Mouse (Mus musculus): Measurements from ENCODE around the gene Pou2f3. TPM values are rescaled to one million over a fixed set of nuclear protein-coding genes. Genes with fewer than 3 reads are reported as not detected.

Gene Pou2f3
- 0.24 and 0.34 TPM in 2 replicates for polyA plus RNA-seq (2015; fragmentation: Nextera tagmentation; extraction: Ambion mirVana)

DNA sequence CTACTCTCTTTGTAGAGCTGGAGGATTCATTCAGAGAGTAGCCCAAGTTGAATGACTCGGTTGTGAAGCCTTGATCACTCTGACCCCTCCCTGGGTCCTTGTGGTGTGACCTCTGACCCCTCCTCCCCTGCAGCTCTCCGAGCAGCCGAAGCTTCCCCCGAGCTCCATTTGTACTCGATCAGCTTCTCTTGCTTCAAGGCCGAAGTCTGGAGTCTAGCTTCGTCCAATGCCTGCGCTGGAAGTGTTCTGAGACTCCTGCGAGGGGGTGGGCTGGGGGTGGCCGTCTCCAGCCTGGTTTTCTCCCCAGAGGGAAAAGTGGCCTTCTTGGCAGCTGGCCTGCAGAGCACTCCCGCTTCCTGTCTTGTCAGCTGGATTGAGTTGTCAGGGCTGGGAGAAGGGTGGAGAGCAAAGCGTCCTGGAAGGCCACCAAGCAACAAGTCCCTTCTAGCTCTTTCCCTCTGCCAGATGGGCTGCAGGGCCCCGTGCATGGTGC is at the start of gene Pou2f3:
Gene Pou2f3 (minus strand): TSS at position 180 of the 493 bp plus-strand sequence.
- no peaks in the 10 kb centered on the region for H3K9me3 ChIP-seq (ENCODE audit: control insufficient read depth, low read length)
- H3K4me3 ChIP-seq (ENCODE audit: low read length) = 0 out of 2 replicates have a peak within 1 kb of the TSS, but pooled peaks have one; percentile 1
- peak; percentile 79 for ATAC-seq
- peaks cover 5% of the 10 kb centered on the region; the same call in 1 of the 2 replicates for H3K27me3 ChIP-seq (replicated peaks; ENCODE audit: control insufficient read depth, insufficient read depth, low read length)
- H3K4me1 ChIP-seq (ENCODE audit: control insufficient read depth, insufficient read depth, low read length) = peaks cover 22% of the 10 kb centered on the region
- 12% methylated on average over 13 of the region's 13 CpGs for WGBS
- no peak within 1 kb of the TSS for H3K9ac ChIP-seq (ENCODE audit: low read depth, low read length)
- peak within 1 kb of the TSS; percentile 33 for H3K4me2 ChIP-seq (ENCODE audit: low read depth, low read length)
- no peaks in the 10 kb centered on the region for H3K36me3 ChIP-seq (ENCODE audit: control insufficient read depth, insufficient read depth, low read length)
- H3K27ac ChIP-seq (ENCODE audit: low read length) = peak within 1 kb of the TSS; percentile 54

DNA sequence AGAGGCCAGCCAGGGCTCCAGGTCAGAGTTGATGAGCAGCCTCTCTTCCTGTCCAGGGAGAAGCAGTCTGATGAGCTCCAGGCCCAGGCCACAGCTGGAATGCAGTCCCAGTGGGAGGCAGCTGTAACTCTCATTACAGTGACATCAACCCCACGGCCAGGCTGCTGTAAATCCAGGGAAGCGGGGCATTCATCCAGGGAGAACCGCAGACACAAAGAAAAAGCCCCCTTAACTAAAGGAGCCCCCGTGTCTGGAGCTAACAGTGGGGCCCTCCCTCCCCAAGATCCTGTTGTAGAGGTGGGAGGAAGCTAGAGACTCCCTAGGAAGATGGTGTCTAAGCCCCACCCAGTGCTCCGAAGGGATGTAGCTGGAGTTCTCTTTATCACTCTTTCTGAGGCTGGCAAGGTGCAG is 43.1 kb upstream of the Pou2f3 start:
- Histone ChIP-seq H3K27me3 (replicated peaks; ENCODE audit: control insufficient read depth, insufficient read depth, low read length) (no peaks in the 10 kb centered on the region), H3K4me3 (ENCODE audit: low read length) (no peak overlapping the region), H3K9ac (ENCODE audit: low read depth, low read length) (peak overlapping the region; percentile 11; the same call in 1 of the 2 replicates), H3K36me3 (ENCODE audit: control insufficient read depth, insufficient read depth, low read length) (no peaks in the 10 kb centered on the region), H3K27ac (ENCODE audit: low read length) (peak overlapping the region; percentile 84), H3K4me2 (ENCODE audit: low read depth, low read length) (no peak overlapping the region), H3K9me3 (ENCODE audit: control insufficient read depth, low read length) (no peaks in the 10 kb centered on the region), H3K4me1 (ENCODE audit: control insufficient read depth, insufficient read depth, low read length) (peaks cover 13% of the 10 kb centered on the region; the same call in 1 of the 2 replicates)
- 27% methylated on average over 5 of the region's 5 CpGs for WGBS
- ATAC-seq = peak; percentile 79

DNA sequence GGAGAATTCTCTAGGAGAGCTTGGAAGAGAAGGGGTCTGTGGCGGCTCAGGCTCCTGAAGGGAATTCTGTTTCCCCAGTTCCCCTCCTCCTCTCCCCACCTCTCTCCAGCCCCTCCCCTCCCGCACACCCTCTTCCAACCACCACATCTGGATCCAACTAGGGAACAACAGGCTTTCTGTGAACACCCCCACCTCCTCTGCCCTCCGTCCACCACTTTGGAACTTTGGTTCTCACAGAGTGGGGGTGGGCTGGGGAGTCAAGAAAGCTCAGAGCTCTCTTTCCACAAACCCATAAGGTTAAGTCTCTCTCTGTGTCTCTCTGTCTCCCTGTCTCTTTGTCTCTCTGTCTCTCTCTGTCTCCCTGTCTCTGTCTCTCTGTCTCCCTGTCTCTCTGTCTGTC is 42.6 kb upstream of the Pou2f3 start:
- peak overlapping the region; percentile 84 for H3K27ac ChIP-seq (ENCODE audit: low read length)
- no peaks in the 10 kb centered on the region for H3K9me3 ChIP-seq (ENCODE audit: control insufficient read depth, low read length)
- 49% methylated on average over 3 of the region's 3 CpGs for WGBS
- no peak overlapping the region for H3K4me3 ChIP-seq (ENCODE audit: low read length)
- H3K4me2 ChIP-seq (ENCODE audit: low read depth, low read length) = no peak overlapping the region
- no peaks in the 10 kb centered on the region for H3K27me3 ChIP-seq (replicated peaks; ENCODE audit: control insufficient read depth, insufficient read depth, low read length)
- H3K36me3 ChIP-seq (ENCODE audit: control insufficient read depth, insufficient read depth, low read length) = no peaks in the 10 kb centered on the region
- peak; percentile 40; the same call in 1 of the 2 replicates for ATAC-seq
- 0 out of 2 replicates have a peak overlapping the region, but pooled peaks have one; percentile 11 for H3K9ac ChIP-seq (ENCODE audit: low read depth, low read length)
- peaks cover 13% of the 10 kb centered on the region; the same call in 1 of the 2 replicates for H3K4me1 ChIP-seq (ENCODE audit: control insufficient read depth, insufficient read depth, low read length)

DNA sequence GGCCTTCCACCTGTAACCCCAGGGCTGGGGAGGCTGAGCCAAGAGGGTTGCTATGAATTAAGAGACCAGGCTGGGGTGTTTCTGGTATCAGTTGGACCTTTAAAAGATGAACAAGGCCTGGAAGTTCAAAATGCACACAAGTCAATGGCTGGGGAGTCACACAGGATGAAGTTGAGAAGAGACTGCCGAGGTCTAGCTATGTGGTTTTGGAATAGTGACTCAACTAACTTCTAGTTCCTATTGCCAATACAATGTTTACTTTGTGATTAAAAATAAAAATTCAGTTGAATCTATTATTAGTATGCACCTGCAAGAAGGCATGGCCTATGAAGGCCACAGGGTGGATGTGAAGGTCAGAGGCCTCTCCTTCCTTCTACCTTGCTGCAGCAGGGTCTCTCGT is 41.6 kb upstream of the Pou2f3 start:
- Histone ChIP-seq H3K4me3 (ENCODE audit: low read length) (no peak overlapping the region), H3K4me2 (ENCODE audit: low read depth, low read length) (no peak overlapping the region), H3K27me3 (replicated peaks; ENCODE audit: control insufficient read depth, insufficient read depth, low read length) (no peaks in the 10 kb centered on the region), H3K36me3 (ENCODE audit: control insufficient read depth, insufficient read depth, low read length) (no peaks in the 10 kb centered on the region), H3K9me3 (ENCODE audit: control insufficient read depth, low read length) (no peaks in the 10 kb centered on the region), H3K4me1 (ENCODE audit: control insufficient read depth, insufficient read depth, low read length) (peaks cover 15% of the 10 kb centered on the region; the same call in 1 of the 2 replicates), H3K9ac (ENCODE audit: low read depth, low read length) (no peak overlapping the region), H3K27ac (ENCODE audit: low read length) (0 out of 2 replicates have a peak overlapping the region, but pooled peaks have one; percentile 9)
- 89% methylated on average over 2 of the region's 2 CpGs for WGBS
- no peak for ATAC-seq

DNA sequence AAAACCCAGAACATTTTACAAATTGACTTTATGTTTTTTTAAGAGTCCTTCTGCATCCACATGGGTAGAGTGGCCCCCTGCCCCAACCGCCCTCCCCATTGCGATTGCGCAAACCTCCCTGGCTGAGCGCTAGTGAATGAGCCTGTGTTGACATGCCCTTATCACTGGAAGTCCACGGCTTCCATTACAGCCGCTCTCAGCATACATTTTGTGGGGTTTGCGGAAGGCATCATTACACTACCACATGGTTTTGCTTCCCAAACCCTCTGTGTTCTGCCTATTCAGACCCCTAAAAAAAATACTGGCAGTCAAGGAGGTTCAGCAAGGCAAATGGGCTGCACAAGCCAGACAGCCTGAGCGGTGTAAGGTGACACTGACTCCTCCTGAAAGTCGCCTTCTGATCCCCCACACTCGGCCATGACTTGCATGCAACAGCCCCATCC is 36.6 kb upstream of the Pou2f3 start:
- no peaks in the 10 kb centered on the region for H3K9me3 ChIP-seq (ENCODE audit: control insufficient read depth, low read length)
- H3K4me2 ChIP-seq (ENCODE audit: low read depth, low read length) = 0 out of 2 replicates have a peak overlapping the region, but pooled peaks have one; percentile 4
- H3K9ac ChIP-seq (ENCODE audit: low read depth, low read length) = no peak overlapping the region
- no peak overlapping the region for H3K4me3 ChIP-seq (ENCODE audit: low read length)
- H3K27ac ChIP-seq (ENCODE audit: low read length) = no peak overlapping the region
- peaks cover 5% of the 10 kb centered on the region; the same call in 1 of the 2 replicates for H3K4me1 ChIP-seq (ENCODE audit: control insufficient read depth, insufficient read depth, low read length)
- peak; percentile 51; the same call in 1 of the 2 replicates for ATAC-seq
- no peaks in the 10 kb centered on the region for H3K36me3 ChIP-seq (ENCODE audit: control insufficient read depth, insufficient read depth, low read length)
- no peaks in the 10 kb centered on the region for H3K27me3 ChIP-seq (replicated peaks; ENCODE audit: control insufficient read depth, insufficient read depth, low read length)
- WGBS = 28% methylated on average over 10 of the region's 10 CpGs

DNA sequence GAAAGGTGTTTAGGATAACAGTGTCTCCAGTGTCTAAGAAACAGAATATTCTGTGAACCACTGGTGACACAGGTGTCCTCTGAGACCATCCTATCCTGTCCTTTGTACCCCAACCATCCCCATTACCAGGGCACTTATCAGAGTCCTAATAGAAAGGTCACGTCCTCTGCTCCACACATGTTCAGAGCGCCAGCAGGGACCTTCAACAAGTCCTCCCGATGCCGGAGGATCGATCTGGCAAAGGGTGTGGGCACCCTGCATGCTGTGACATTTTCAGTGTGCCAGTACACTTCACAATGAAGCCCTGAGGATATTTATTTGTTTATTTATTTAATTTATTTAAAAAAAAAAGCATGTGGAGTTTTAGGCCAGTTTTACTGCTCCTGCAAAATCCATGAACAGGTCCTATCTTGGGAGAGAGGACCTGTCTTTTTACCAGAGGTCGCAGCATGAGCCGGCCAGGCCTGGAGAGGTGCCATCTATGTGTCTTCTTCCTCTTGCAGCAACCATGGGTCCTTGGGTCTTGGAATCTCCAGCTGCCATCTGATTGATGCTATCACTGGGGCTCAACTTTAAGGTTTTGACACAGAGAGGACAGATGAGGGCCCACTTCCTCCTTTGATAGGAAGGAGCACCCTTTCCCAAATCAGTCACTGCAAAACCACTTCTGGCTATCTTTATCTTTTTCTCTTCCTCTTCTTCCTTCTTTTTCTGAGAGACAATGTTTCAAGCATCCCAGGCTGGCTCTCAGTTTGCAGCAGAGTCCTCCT is 35.8 kb upstream of the Pou2f3 start:
- WGBS = 83% methylated on average over 7 of the region's 7 CpGs

DNA sequence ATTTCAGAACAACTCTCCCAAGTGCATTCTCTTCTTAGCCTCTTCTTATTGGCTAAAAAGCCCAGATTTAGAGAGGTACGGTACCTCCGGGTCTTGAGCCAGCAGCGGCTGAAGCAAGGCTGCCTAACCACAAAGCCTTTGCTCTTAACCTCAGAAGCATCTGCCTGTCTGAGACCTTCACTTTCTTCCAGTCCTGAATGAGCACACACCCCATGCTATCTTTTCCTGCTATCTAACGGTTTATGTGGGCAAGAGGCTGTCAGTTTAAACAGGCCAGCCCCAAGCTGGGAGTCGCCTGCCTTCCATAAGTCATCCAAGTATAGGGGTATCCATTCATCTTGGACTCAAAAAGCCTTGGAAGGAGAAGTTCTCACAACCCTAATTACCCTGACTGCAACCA is 32.3 kb upstream of the Pou2f3 start:
- Histone ChIP-seq H3K9me3 (ENCODE audit: control insufficient read depth, low read length) (no peaks in the 10 kb centered on the region), H3K27ac (ENCODE audit: low read length) (no peak overlapping the region), H3K27me3 (replicated peaks; ENCODE audit: control insufficient read depth, insufficient read depth, low read length) (no peaks in the 10 kb centered on the region), H3K9ac (ENCODE audit: low read depth, low read length) (no peak overlapping the region), H3K4me2 (ENCODE audit: low read depth, low read length) (no peak overlapping the region), H3K36me3 (ENCODE audit: control insufficient read depth, insufficient read depth, low read length) (no peaks in the 10 kb centered on the region), H3K4me3 (ENCODE audit: low read length) (no peak overlapping the region), H3K4me1 (ENCODE audit: control insufficient read depth, insufficient read depth, low read length) (peaks cover 19% of the 10 kb centered on the region)
- 73% methylated on average over 5 of the region's 5 CpGs for WGBS
- no peak for ATAC-seq

More for the DNA sequence above, 35.8 kb upstream of the Pou2f3 start:
- H3K4me2 ChIP-seq (ENCODE audit: low read depth, low read length) = no peak overlapping the region
- H3K36me3 ChIP-seq (ENCODE audit: control insufficient read depth, insufficient read depth, low read length) = no peaks in the 10 kb centered on the region
- no peaks in the 10 kb centered on the region for H3K9me3 ChIP-seq (ENCODE audit: control insufficient read depth, low read length)
- no peak for ATAC-seq
- no peak overlapping the region for H3K4me3 ChIP-seq (ENCODE audit: low read length)
- peaks cover 5% of the 10 kb centered on the region; the same call in 1 of the 2 replicates for H3K4me1 ChIP-seq (ENCODE audit: control insufficient read depth, insufficient read depth, low read length)
- H3K9ac ChIP-seq (ENCODE audit: low read depth, low read length) = no peak overlapping the region
- H3K27me3 ChIP-seq (replicated peaks; ENCODE audit: control insufficient read depth, insufficient read depth, low read length) = no peaks in the 10 kb centered on the region
- no peak overlapping the region for H3K27ac ChIP-seq (ENCODE audit: low read length)

DNA sequence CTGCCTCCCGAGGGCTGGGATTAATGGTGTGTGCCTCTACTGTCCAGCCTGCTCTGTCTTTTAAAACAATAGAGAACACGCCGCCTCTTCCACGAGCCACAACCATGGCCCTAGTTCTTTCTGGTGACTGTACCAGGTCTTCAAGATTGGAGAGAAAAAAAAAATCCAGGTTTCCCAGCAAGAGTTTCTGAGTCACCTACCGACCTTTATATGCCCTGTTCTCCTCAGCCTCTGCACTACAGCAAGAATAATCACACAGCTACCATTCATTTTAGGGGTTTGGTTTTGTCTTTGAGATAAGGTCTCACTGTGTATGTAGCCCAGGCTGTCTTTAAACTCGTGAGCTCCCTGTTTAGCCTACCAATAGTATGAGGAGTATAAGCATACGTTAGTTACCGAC is 31.8 kb upstream of the Pou2f3 start:
- Histone ChIP-seq H3K27me3 (replicated peaks; ENCODE audit: control insufficient read depth, insufficient read depth, low read length) (no peaks in the 10 kb centered on the region), H3K9ac (ENCODE audit: low read depth, low read length) (no peak overlapping the region), H3K36me3 (ENCODE audit: control insufficient read depth, insufficient read depth, low read length) (no peaks in the 10 kb centered on the region), H3K4me2 (ENCODE audit: low read depth, low read length) (no peak overlapping the region), H3K27ac (ENCODE audit: low read length) (no peak overlapping the region), H3K9me3 (ENCODE audit: control insufficient read depth, low read length) (no peaks in the 10 kb centered on the region), H3K4me1 (ENCODE audit: control insufficient read depth, insufficient read depth, low read length) (peaks cover 24% of the 10 kb centered on the region), H3K4me3 (ENCODE audit: low read length) (no peak overlapping the region)
- 86% methylated on average over 8 of the region's 8 CpGs for WGBS
- ATAC-seq = no peak

DNA sequence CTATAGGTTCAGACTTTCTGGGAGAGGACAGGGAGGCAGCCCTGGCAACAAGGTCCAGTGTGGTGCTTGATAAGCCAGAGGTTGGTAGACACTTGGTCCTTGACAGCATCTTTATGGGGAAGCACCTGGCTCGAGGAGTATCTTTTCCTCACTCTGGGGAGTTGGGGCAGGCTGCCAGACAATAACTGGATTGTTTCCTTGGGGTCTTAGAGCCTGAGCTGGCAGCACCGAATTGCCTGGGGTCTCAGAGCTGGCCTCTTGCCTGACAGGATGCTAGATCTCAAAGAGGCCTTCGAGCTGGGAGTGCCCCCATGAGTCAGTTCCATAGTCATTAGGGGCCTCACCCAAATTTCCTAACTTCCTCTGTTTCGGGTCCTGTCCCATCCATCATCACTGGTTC is 31.1 kb upstream of the Pou2f3 start:
- Histone ChIP-seq H3K27ac (ENCODE audit: low read length) (no peak overlapping the region), H3K4me1 (ENCODE audit: control insufficient read depth, insufficient read depth, low read length) (peaks cover 25% of the 10 kb centered on the region), H3K27me3 (replicated peaks; ENCODE audit: control insufficient read depth, insufficient read depth, low read length) (no peaks in the 10 kb centered on the region), H3K9me3 (ENCODE audit: control insufficient read depth, low read length) (no peaks in the 10 kb centered on the region), H3K4me3 (ENCODE audit: low read length) (no peak overlapping the region), H3K9ac (ENCODE audit: low read depth, low read length) (no peak overlapping the region), H3K36me3 (ENCODE audit: control insufficient read depth, insufficient read depth, low read length) (no peaks in the 10 kb centered on the region), H3K4me2 (ENCODE audit: low read depth, low read length) (no peak overlapping the region)
- WGBS = 39% methylated on average over 4 of the region's 4 CpGs
- ATAC-seq = no peak
